Mouse (Mus musculus) ES-E14 (cell line): ENCODE measurements around the gene Zfp503. TPM values are rescaled to one million over a fixed set of nuclear protein-coding genes. Genes with fewer than 3 reads are reported as not detected.

Source experiments
- DNase-seq: peaks from one replicate; pipeline ENCODE4 v3.0.0-alpha.2; 2013; ENCODE audit warnings: low read depth, low spot score
- H3K27ac ChIP-seq: 2 replicates; pipeline ENCODE4 v1.5.1; 2012; ENCODE audit warnings: low read depth, mild to moderate bottlenecking, low read length, moderate library complexity, mixed read lengths; ENCODE audit not compliant: poor library complexity, insufficient read depth, severe bottlenecking
- H3K36me3 ChIP-seq: 2 replicates; pipeline ENCODE4 v1.6.1; 2012; ENCODE audit warnings: mild to moderate bottlenecking, low read length, moderate library complexity, mixed read lengths; ENCODE audit not compliant: control insufficient read depth, poor library complexity, insufficient read depth, severe bottlenecking
- H3K4me1 ChIP-seq, 2 experiments: fragments of 150-350 bp in 1 of 2; sonication (generic) in 1 of 2; 2 replicates each; pipeline ENCODE4 v1.6.1; 2012; ENCODE audit warnings: low read length in 2 of 2, mild to moderate bottlenecking in 1 of 2, mixed read lengths in 1 of 2; ENCODE audit not compliant: control insufficient read depth in 2 of 2, insufficient read depth in 2 of 2, poor library complexity in 1 of 2
- H3K4me3 ChIP-seq, 2 experiments: fragments of 150-350 bp in 1 of 2; sonication (generic) in 1 of 2; 2 replicates each; pipeline ENCODE4 v1.5.1; 2012; ENCODE audit warnings: low read length in 2 of 2, low read depth in 1 of 2, mild to moderate bottlenecking in 1 of 2, mixed read lengths in 1 of 2; ENCODE audit not compliant: insufficient read depth in 1 of 2, poor library complexity in 1 of 2, severe bottlenecking in 1 of 2
- H3K9ac ChIP-seq: 2 replicates; pipeline ENCODE4 v1.6.1; 2012; ENCODE audit warnings: low read depth, mild to moderate bottlenecking, low read length, mixed read lengths; ENCODE audit not compliant: poor library complexity, insufficient read depth, severe bottlenecking
- H3K9me3 ChIP-seq: fragments of 150-350 bp; sonication (generic); 2 replicates; pipeline ENCODE4 v1.6.1; 2012; ENCODE audit warnings: low read depth, mild to moderate bottlenecking, low read length; ENCODE audit not compliant: control insufficient read depth, insufficient read depth
- CHD2 ChIP-seq: IDR thresholded peaks from 2 replicates; pipeline ENCODE4 v1.6.1; 2014; ENCODE audit warnings: mild to moderate bottlenecking, low read depth, low read length, inconsistent platforms
- HCFC1 ChIP-seq: IDR thresholded peaks from 2 replicates; pipeline ENCODE4 v1.6.1; 2012; ENCODE audit warnings: low read length, inconsistent platforms, borderline replicate concordance; ENCODE audit not compliant: insufficient read depth
- MAFK ChIP-seq: IDR thresholded peaks from 2 replicates; pipeline ENCODE4 v1.6.1; 2014; ENCODE audit warnings: mild to moderate bottlenecking, low read depth, low read length, inconsistent platforms; ENCODE audit not compliant: insufficient read depth
- ZC3H11A ChIP-seq: IDR thresholded peaks from 2 replicates; pipeline ENCODE4 v1.6.1; 2012; ENCODE audit warnings: low read depth, mild to moderate bottlenecking, inconsistent platforms, low read length, borderline replicate concordance
- ZNF384 ChIP-seq: IDR thresholded peaks from 2 replicates; pipeline ENCODE4 v1.6.1; 2012; ENCODE audit warnings: low read depth, low read length, inconsistent platforms
- in situ Hi-C, 2 experiments: fragments of 600-800 bp; cut with MboI; formaldehyde crosslinking; loops; one replicate each; pipeline ENCODE4 v1.15.1; 2025; ENCODE audit warnings: low sequenced_read_pairs in 2 of 2, inconsistent platforms in 1 of 2; ENCODE audit not compliant: unreplicated experiment in 2 of 2
- total RNA-seq: library from RNA; depleted of rRNA; stranded (reverse); fragments of 300-350 nt; gene quantifications from 2 replicates; pipeline ENCODE4 v1.2.3, GENCODE M21; 2012; rRNA removed

Gene Zfp503
- total RNA-seq, 1 experiment, result 1.2 TPM

DNA sequence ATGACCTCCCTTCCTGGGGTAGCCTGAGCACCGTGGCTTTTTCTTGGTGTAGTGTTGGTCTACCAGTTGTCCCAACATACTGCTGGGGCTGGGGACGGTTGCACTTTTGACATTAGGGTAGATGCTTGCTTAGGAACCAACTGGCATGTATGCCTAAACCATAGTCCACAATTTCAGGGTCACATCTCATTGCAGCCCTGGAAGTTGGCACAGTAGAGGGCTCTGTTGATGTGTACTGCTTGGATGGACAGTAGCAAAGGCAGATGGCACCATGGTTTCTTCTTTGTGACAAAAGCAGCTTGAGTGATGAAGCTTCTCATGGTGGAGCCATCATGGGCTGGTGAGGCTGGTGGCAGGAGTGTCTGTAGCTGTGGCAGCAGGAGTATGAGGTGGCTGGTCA lies 52.3 kb downstream of the Zfp503 start:
- H3K36me3 ChIP-seq, result no peaks in the 10 kb centered on the region
- H3K4me3 ChIP-seq, result no peak overlapping the region
- no peak overlapping the region for H3K9ac ChIP-seq
- TF ChIP-seq MAFK (no peak), ZC3H11A (no peak), ZNF384 (no peak), CHD2 (no peak), HCFC1 (no peak)
- in situ Hi-C loops, result no loop called here
- no peaks in the 10 kb centered on the region for H3K9me3 ChIP-seq
- no peak for DNase-seq
- H3K27ac ChIP-seq, result no peak overlapping the region
- H3K4me1 ChIP-seq, result no peaks in the 10 kb centered on the region

DNA sequence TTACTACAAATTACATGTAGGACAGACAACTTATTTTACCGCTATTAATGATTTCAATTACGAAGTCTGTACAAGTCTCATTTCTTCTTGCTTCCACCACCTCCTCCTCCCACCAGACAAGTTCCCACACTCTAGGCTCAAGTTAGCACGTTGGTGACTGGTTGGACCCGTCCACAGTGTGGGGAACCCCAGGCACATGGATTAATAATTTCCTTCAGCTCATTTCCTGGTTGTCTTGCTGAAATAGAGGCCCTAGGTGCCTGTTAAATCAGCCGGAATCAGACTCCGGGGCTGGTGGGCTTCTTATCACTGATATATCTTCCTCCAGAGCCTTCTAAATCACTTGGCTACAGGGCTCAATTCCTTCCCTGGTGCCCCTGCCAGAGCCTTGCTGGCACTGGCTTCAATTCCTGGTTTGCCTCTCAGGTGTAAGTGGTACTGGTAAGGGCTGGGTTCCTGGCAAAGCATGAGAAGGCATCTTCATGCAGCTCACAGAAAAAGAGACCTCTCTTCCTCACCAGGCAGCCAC lies 53.2 kb downstream of the Zfp503 start:
- TF ChIP-seq ZNF384, result no peak
- TF ChIP-seq ZC3H11A, result no peak
- no peak for TF ChIP-seq MAFK

More for the DNA sequence above, 53.2 kb downstream of the Zfp503 start:
- no peaks in the 10 kb centered on the region for H3K9me3 ChIP-seq
- H3K9ac ChIP-seq, result no peak overlapping the region
- in situ Hi-C loops, result no loop called here
- DNase-seq, result no peak
- no peaks in the 10 kb centered on the region for H3K36me3 ChIP-seq
- no peak overlapping the region for H3K4me3 ChIP-seq
- H3K4me1 ChIP-seq, result no peaks in the 10 kb centered on the region
- H3K27ac ChIP-seq, result no peak overlapping the region

Other genes with a start within 250 kb of the Zfp503 start
- 28.0 and 31.4 TPM in 2 replicates for gene Samd8, start 239.1 kb downstream of the Zfp503 start, total RNA-seq
- 0.95 and 1.2 TPM in 2 replicates for gene Dusp13, start 238.4 kb downstream of the Zfp503 start, total RNA-seq
- 251 and 305 TPM in 2 replicates for gene Vdac2, start 164.4 kb downstream of the Zfp503 start, total RNA-seq
- gene Comtd1, start 140.6 kb downstream of the Zfp503 start, total RNA-seq, result 36.6 and 88.5 TPM in 2 replicates
- gene Lrmda, start 30.1 kb upstream of the Zfp503 start, total RNA-seq, result 0.22 TPM in 1 of 2 replicates, not detected in the other